Mouse (Mus musculus): ENCODE measurements around the gene Cep85l.

The Cep85l gene

GRCm38 (mm10) chr10:53339045-53339444 is 40.7 kb downstream of the Cep85l start:
- DNase-seq, result no peak

- DNase-seq, result no peak
Measured at GRCm38 (mm10) chr10:53337162-53337923, 42.4 kb downstream of the Cep85l start, which contains the start of gene Pln. Gene Pln (plus strand): TSS chr10:53337667.

GRCm38 (mm10) chr10:53335974-53336373 is 43.8 kb downstream of the Cep85l start:
- DNase-seq, result no peak

GRCm38 (mm10) chr10:53335266-53335665 is 44.5 kb downstream of the Cep85l start:
- no peak for DNase-seq

- no peak for DNase-seq
Measured at GRCm38 (mm10) chr10:53332752-53333151, 47.0 kb downstream of the Cep85l start.

- DNase-seq, result no peak
Measured at GRCm38 (mm10) chr10:53329257-53329656, 50.5 kb downstream of the Cep85l start.

GRCm38 (mm10) chr10:53326367-53326766 is 53.4 kb downstream of the Cep85l start:
- DNase-seq, result no peak

- DNase-seq, result peak; percentile 50
Measured at GRCm38 (mm10) chr10:53324663-53325062, 55.1 kb downstream of the Cep85l start.

GRCm38 (mm10) chr10:53323367-53323766 is 56.4 kb downstream of the Cep85l start:
- DNase-seq, result no peak

- DNase-seq, result no peak
Measured at GRCm38 (mm10) chr10:53306674-53307073, 73.1 kb downstream of the Cep85l start.

- no peak for DNase-seq
Measured at GRCm38 (mm10) chr10:53305867-53306266, 73.9 kb downstream of the Cep85l start.

- DNase-seq, result no peak
Measured at GRCm38 (mm10) chr10:53285147-53285546, 94.6 kb downstream of the Cep85l start.

GRCm38 (mm10) chr10:53272228-53272627 is 107.5 kb downstream of the Cep85l start:
- no peak for DNase-seq

- no peak for DNase-seq
Measured at GRCm38 (mm10) chr10:53262021-53262420, 117.7 kb downstream of the Cep85l start.

- no peak for DNase-seq
Measured at GRCm38 (mm10) chr10:53235381-53235780, 144.4 kb downstream of the Cep85l start.

GRCm38 (mm10) chr10:53234683-53235082 is 145.1 kb downstream of the Cep85l start:
- no peak for DNase-seq

- no peak for DNase-seq
Measured at GRCm38 (mm10) chr10:53234086-53234613, 145.6 kb downstream of the Cep85l start.

- no peak for DNase-seq
Measured at GRCm38 (mm10) chr10:53230809-53231208, 148.9 kb downstream of the Cep85l start.

GRCm38 (mm10) chr10:53229190-53229589 is 150.6 kb downstream of the Cep85l start:
- no peak for DNase-seq
